9 mouse cellular contexts compared by ENCODE assay signal in genomic region chr3:37604976-37605875, GRCm38 (mm10). TPM values are rescaled to one million over a fixed set of nuclear protein-coding genes. Genes with fewer than 3 reads are reported as not detected.
DNase-seq lines count a peak whose midpoint lies in the region; ATAC-seq and TF ChIP-seq lines count a peak whose summit lies in the region.
"Had no signal": no experiment of that assay in that cellular context is flagged by ENCODE, and none has a peak within 500 bp of the region (broad histone marks: within the 10 kb centered on the region; RNA-seq: fewer than 3 reads in every experiment).

No protein-coding gene starts in this region.

- peak overlapping the region; percentile 39; the same call in 1 of the 2 replicates for H3K9ac ChIP-seq in hindbrain, embryonic 13.5 days
- no peak overlapping the region for H3K9ac ChIP-seq in heart, postnatal 0 days (replicated peaks; ENCODE audit: low read depth, low read length)
- H3K9ac ChIP-seq: lung, embryonic 14.5 days had no signal

- WGBS in hindbrain, embryonic 13.5 days = 68% methylated on average over 13 of the region's 13 CpGs
- 67% methylated on average over 13 of the region's 13 CpGs for WGBS in hindbrain, embryonic 10.5 days
- WGBS in heart, postnatal 0 days = 53% methylated on average over 13 of the region's 13 CpGs

- no peak overlapping the region for H3K4me2 ChIP-seq in hindbrain, embryonic 13.5 days
- H3K4me2 ChIP-seq in heart, postnatal 0 days (ENCODE audit: low read depth, low read length) = no peak overlapping the region
- H3K4me2 ChIP-seq: lung, embryonic 14.5 days had no signal

- no peak overlapping the region for H3K4me3 ChIP-seq in hindbrain, embryonic 13.5 days
- H3K4me3 ChIP-seq in hindbrain, embryonic 10.5 days = no peak overlapping the region
- no peak overlapping the region for H3K4me3 ChIP-seq in heart, postnatal 0 days (ENCODE audit: low read depth, low read length)

- TF ChIP-seq EP300 in heart, postnatal 0 days (IDR thresholded peaks at IDR 0.05; ENCODE audit: low read depth) = no peak

- H3K9me3 ChIP-seq in hindbrain, embryonic 13.5 days = 0 out of 2 replicates have a peak, but pooled peaks cover 3% of the 10 kb centered on the region
- H3K9me3 ChIP-seq in hindbrain, embryonic 10.5 days = 0 out of 2 replicates have a peak, but pooled peaks cover 3% of the 10 kb centered on the region
- 0 out of 2 replicates have a peak, but pooled peaks cover 8% of the 10 kb centered on the region for H3K9me3 ChIP-seq in heart, postnatal 0 days (replicated peaks; ENCODE audit: control insufficient read depth, low read length)

- H3K4me1 ChIP-seq in hindbrain, embryonic 13.5 days (replicated peaks) = peaks cover 7% of the 10 kb centered on the region
- H3K4me1 ChIP-seq in hindbrain, embryonic 10.5 days (replicated peaks) = peaks cover 9% of the 10 kb centered on the region
- no peaks in the 10 kb centered on the region for H3K4me1 ChIP-seq in heart, postnatal 0 days (ENCODE audit: control insufficient read depth, insufficient read depth)

- H3K36me3 ChIP-seq in hindbrain, embryonic 13.5 days = no peaks in the 10 kb centered on the region
- H3K36me3 ChIP-seq in hindbrain, embryonic 10.5 days = no peaks in the 10 kb centered on the region
- H3K36me3 ChIP-seq in heart, postnatal 0 days (replicated peaks; ENCODE audit: control insufficient read depth, insufficient read depth, low read length) = no peaks in the 10 kb centered on the region

- TF ChIP-seq CTCF in heart, postnatal 0 days (IDR thresholded peaks at IDR 0.05; ENCODE audit: low read depth) = no peak

- H3K27me3 ChIP-seq in hindbrain, embryonic 13.5 days = no peaks in the 10 kb centered on the region
- no peaks in the 10 kb centered on the region for H3K27me3 ChIP-seq in hindbrain, embryonic 10.5 days (ENCODE audit: insufficient read depth, poor library complexity, severe bottlenecking)
- H3K27me3 ChIP-seq in heart, postnatal 0 days (ENCODE audit: control insufficient read depth, insufficient read depth, low read length) = no peaks in the 10 kb centered on the region

- no peak for DNase-seq in hindbrain, embryonic 10.5 days (ENCODE audit: low spot score)
- peak; percentile 53 for DNase-seq in R1 (ENCODE audit: low read depth, low spot score)
- peak; percentile 41 for DNase-seq in cerebellum, adult 8-10 months
- DNase-seq in heart, postnatal 0 days (ENCODE audit: low spot score) = no peak
- no peak for DNase-seq in adipocyte (ENCODE audit: low spot score)
- no peak for DNase-seq in ovary, postnatal 10 days (ENCODE audit: low spot score)
- no peak for DNase-seq in spleen, postnatal 36 days (ENCODE audit: low spot score in 2 of 2)

- no peak for ATAC-seq in hindbrain, embryonic 13.5 days (ENCODE audit: low FRiP score)
- peak; percentile 33; the same call in 1 of the 2 replicates for ATAC-seq in heart, postnatal 0 days (ENCODE audit: insufficient read depth, low read depth)

- no peak overlapping the region for H3K27ac ChIP-seq in hindbrain, embryonic 13.5 days
- H3K27ac ChIP-seq in hindbrain, embryonic 10.5 days = no peak overlapping the region
- peak overlapping the region; percentile 61 for H3K27ac ChIP-seq in heart, postnatal 0 days (ENCODE audit: low read depth)

RNA-seq across cellular contexts. Expression of gene Spry1, which starts 34.5 kb away (rescaled TPM):
- 4.4 and 5.7 TPM in 2 replicates for polyA plus RNA-seq in hindbrain, embryonic 13.5 days (2015; fragmentation: Nextera tagmentation; extraction: Ambion mirVana)
- 11.3 and 16.9 TPM in 2 replicates for polyA plus RNA-seq in hindbrain, embryonic 10.5 days (2016; fragmentation: Nextera tagmentation; extraction: Ambion mirVana)
- total RNA-seq in heart, postnatal 0 days (2014; rRNA removed; ENCODE audit: low replicate concordance) = 39.2 and 39.6 TPM in 2 replicates
- 4.8 and 5.4 TPM in 2 replicates for polyA plus RNA-seq in heart, postnatal 0 days (2015; fragmentation: Nextera tagmentation; extraction: Ambion mirVana)

Comparison
In these comparisons a context has a peak if more than half of its experiments do, and no peak if none do; other contexts are left out.
1. DNase-seq: peak in R1 (single experiment) and cerebellum, adult 8-10 months (single experiment); none in hindbrain, embryonic 10.5 days (single experiment), heart, postnatal 0 days (single experiment), adipocyte (single experiment), ovary, postnatal 10 days (single experiment) and spleen, postnatal 36 days (0 of 2).